Mouse (Mus musculus) liver, embryonic 12.5 days (tissue): ENCODE measurements around the gene Ak5. TPM values are rescaled to one million over a fixed set of nuclear protein-coding genes. Genes with fewer than 3 reads are reported as not detected.

Experiments used
- ATAC-seq: fragments of 200-750 bp; cut with Nextera tagmentation; 2 replicates; pipeline ENCODE4 v1.8.0; 2017; ENCODE audit warnings: moderate number of reproducible peaks, mild to moderate bottlenecking, moderate library complexity
- H3K27ac ChIP-seq: fragments of 300-500 bp; sonication (generic); 2 replicates; pipeline ENCODE4 v1.5.1; 2016; ENCODE audit warnings: mild to moderate bottlenecking
- H3K27me3 ChIP-seq: fragments of 300-500 bp; sonication (generic); replicated peaks from 2 replicates; pipeline ENCODE4 v1.6.1; 2016; ENCODE audit warnings: mild to moderate bottlenecking, moderate library complexity
- H3K36me3 ChIP-seq: fragments of 300-500 bp; sonication (generic); 2 replicates; pipeline ENCODE4 v1.6.1; 2016; ENCODE audit warnings: mild to moderate bottlenecking, moderate library complexity
- H3K4me1 ChIP-seq: fragments of 300-500 bp; sonication (generic); 2 replicates; pipeline ENCODE4 v1.6.1; 2016
- H3K4me2 ChIP-seq: fragments of 300-500 bp; sonication (generic); 2 replicates; pipeline ENCODE4 v1.6.1; 2016; ENCODE audit warnings: mild to moderate bottlenecking, moderate library complexity
- H3K4me3 ChIP-seq: fragments of 300-500 bp; sonication (generic); 2 replicates; pipeline ENCODE4 v1.5.1; 2016; ENCODE audit warnings: mild to moderate bottlenecking, moderate library complexity
- H3K9ac ChIP-seq: fragments of 300-500 bp; sonication (generic); 2 replicates; pipeline ENCODE4 v1.6.1; 2016; ENCODE audit warnings: mild to moderate bottlenecking, moderate library complexity
- H3K9me3 ChIP-seq: fragments of 300-500 bp; sonication (generic); replicated peaks from 2 replicates; pipeline ENCODE4 v1.6.1; 2016; ENCODE audit warnings: mild to moderate bottlenecking, moderate library complexity
- WGBS: fragments of 180-500 bp; shearing (Covaris S2); methylation state at CpG from one replicate; pipeline ENCODE4 v1.1.7; 2016; ENCODE audit not compliant: insufficient replicate concordance; 5-methylcytosine and 5-hydroxymethylcytosine counted together
- polyA plus RNA-seq: library from polyadenylated mRNA; unstranded; fragments of >200 nt; fragmentation: Nextera tagmentation; extraction: Ambion mirVana; gene quantifications from 2 replicates; pipeline ENCODE4 v1.2.1, GENCODE M21; 2016

Ak5 gene
- polyA plus RNA-seq, 1 experiment from 2014 or later: 1.1 TPM

DNA sequence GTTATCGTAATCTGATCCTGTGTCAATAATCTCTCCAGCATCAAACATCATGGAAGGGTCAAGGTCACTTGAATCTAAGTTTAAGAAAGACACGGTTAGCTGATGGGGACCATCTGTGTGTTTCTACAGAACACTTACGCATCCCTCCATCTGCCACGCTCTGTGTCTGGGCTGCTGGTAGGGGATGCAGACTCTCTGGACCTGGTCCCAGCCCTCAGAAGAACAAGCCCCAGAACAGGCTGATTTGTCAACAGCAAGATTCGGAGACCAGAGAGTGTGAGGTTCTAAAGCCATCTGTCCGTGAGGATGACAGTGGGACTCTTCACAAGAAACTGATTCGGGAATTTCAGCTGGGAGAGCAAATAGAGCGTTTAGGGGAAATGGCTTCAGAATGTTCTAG is 141.4 kb downstream of the Ak5 start:
- Histone ChIP-seq H3K36me3 (no peaks in the 10 kb centered on the region), H3K4me1 (peaks cover 8% of the 10 kb centered on the region; the same call in 1 of the 2 replicates), H3K27ac (no peak overlapping the region), H3K27me3 (peaks cover 9% of the 10 kb centered on the region; the same call in 1 of the 2 replicates), H3K4me2 (no peak overlapping the region), H3K9me3 (no peaks in the 10 kb centered on the region), H3K4me3 (no peak overlapping the region), H3K9ac (no peak overlapping the region)
- WGBS: 75% methylated on average over 8 of the region's 8 CpGs
- no peak for ATAC-seq

DNA sequence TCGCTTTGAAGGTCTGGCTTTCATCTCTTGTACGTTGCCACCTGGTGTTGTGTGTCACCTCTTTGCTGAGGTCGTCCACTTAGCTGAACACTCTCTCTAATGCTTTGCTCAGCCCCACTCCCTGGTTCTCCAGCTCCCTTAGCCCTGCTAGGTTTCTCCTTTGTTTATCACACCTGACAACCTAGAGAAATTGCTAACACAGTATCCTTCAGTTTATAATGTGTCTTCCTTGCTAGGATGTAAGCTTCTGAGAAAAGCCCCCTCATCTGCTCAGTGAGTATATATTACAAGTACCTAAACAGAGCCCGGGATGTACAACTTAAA is 144.9 kb downstream of the Ak5 start:
- Histone ChIP-seq H3K9me3 (no peaks in the 10 kb centered on the region), H3K4me2 (no peak overlapping the region), H3K36me3 (no peaks in the 10 kb centered on the region), H3K4me1 (no peaks in the 10 kb centered on the region), H3K27ac (no peak overlapping the region), H3K9ac (no peak overlapping the region), H3K27me3 (peaks cover 5% of the 10 kb centered on the region; the same call in 1 of the 2 replicates), H3K4me3 (no peak overlapping the region)
- ATAC-seq: no peak
- 58% methylated on average over 4 of the region's 4 CpGs for WGBS

DNA sequence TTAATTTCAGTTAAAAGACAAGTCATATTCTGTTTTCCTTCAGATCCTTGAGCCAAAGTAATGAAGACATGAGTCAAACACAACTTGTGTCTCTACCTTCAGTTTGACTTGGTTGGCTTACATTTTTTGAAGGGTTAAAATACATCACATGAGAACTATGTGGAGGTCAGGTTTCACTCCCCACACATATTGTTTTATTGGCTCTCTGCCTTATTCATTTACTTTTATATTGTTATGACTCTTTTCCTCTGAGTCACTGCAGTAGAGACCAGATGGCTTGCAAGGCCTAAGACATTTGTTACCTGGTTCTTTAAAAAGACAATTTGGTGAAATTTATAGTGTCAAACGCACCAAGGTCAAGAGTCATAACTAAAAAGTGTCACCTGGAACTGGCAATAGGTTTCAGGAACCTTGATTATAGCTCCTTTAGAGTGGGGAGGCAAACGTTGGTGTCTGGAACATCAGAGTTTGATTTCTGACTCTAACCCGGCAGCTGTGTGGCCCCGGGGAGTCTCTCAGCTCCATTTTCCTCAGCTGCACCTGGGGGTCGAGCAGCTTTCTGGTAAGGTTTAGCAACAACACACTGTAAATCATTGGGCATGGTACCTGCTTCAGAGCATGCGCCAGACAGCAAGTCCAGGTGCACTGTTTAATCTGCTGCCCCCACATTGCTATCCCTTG is 145.4 kb downstream of the Ak5 start:
- Histone ChIP-seq H3K36me3 (no peaks in the 10 kb centered on the region), H3K4me2 (no peak overlapping the region), H3K27ac (no peak overlapping the region), H3K9ac (no peak overlapping the region), H3K4me1 (no peaks in the 10 kb centered on the region), H3K9me3 (no peaks in the 10 kb centered on the region), H3K4me3 (no peak overlapping the region), H3K27me3 (peaks cover 5% of the 10 kb centered on the region; the same call in 1 of the 2 replicates)
- no peak for ATAC-seq
- 71% methylated on average over 6 of the region's 6 CpGs for WGBS

DNA sequence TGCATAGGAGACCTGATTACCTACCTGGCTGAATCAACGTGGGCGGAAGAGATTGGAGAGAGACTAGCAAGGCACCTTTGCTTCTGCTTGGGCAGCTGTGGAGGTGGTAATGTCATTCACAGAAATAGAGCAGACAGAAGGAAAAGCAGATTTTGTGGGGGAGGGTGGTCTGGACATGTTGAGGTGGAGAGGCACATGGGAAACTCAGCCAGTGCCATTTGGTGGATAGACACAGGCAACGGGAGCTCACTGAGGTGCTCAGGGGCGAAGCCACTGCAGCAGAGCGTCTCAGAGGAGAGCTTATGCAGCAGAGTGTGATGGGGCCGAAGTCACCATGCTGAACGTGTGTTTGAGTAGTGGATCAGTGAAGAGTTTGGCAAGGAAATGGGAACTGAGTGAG is 147.1 kb downstream of the Ak5 start:
- ATAC-seq: no peak
- H3K27ac ChIP-seq: no peak overlapping the region
- no peak overlapping the region for H3K4me3 ChIP-seq
- no peak overlapping the region for H3K9ac ChIP-seq
- no peaks in the 10 kb centered on the region for H3K36me3 ChIP-seq
- WGBS: 65% methylated on average over 7 of the region's 7 CpGs
- H3K4me1 ChIP-seq: no peaks in the 10 kb centered on the region
- no peak overlapping the region for H3K4me2 ChIP-seq
- peaks cover 8% of the 10 kb centered on the region; the same call in 1 of the 2 replicates for H3K27me3 ChIP-seq
- no peaks in the 10 kb centered on the region for H3K9me3 ChIP-seq

DNA sequence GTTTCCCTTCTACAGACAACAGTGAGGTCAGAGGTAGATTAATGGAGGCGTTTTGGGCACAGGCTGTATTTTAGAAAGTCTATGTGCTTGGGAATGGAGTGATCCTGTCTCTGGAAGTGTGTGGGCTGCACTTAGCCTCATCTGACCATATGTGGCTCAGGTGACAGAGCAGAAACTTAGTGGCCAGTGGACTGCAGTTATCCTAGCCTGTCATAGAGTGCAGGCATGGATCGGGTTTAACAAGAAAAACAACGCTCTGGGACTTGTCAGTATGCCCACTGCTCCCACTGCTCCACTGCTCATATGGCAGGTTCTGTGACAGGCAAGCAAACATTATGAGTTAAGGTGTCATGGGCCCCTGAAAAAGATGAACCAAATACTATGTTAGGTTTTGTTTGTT is 148.1 kb downstream of the Ak5 start:
- no peak for ATAC-seq
- WGBS: 76% methylated on average over 3 of the region's 3 CpGs
- H3K4me3 ChIP-seq: no peak overlapping the region
- H3K4me2 ChIP-seq: no peak overlapping the region
- no peaks in the 10 kb centered on the region for H3K4me1 ChIP-seq
- H3K27me3 ChIP-seq: peaks cover 10% of the 10 kb centered on the region; the same call in 1 of the 2 replicates
- H3K9ac ChIP-seq: no peak overlapping the region
- H3K27ac ChIP-seq: no peak overlapping the region
- no peaks in the 10 kb centered on the region for H3K9me3 ChIP-seq
- no peaks in the 10 kb centered on the region for H3K36me3 ChIP-seq

DNA sequence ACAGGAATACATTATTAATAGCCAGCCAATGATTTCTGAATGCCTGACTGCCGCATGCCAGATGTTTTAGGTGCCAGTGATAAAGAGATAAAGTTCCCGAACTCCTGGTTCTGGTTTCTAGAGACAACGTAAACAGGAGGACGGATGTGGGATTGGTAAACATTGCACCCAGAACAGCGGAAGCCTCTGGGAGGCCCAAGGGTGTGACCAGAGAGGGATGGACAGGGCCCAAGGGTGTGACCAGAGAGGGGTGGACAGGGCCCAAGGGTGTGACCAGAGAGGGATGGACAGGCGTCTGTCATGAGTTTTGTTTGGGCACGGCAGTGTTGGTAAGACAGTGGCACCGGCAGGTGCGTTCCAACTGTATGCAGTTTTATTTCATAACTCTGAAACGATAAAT is 148.6 kb downstream of the Ak5 start:
- peaks cover 11% of the 10 kb centered on the region; the same call in 1 of the 2 replicates for H3K27me3 ChIP-seq
- no peak overlapping the region for H3K4me2 ChIP-seq
- WGBS: 70% methylated on average over 10 of the region's 10 CpGs
- ATAC-seq: no peak
- H3K9me3 ChIP-seq: no peaks in the 10 kb centered on the region
- no peak overlapping the region for H3K27ac ChIP-seq
- H3K4me3 ChIP-seq: no peak overlapping the region
- no peaks in the 10 kb centered on the region for H3K36me3 ChIP-seq
- H3K9ac ChIP-seq: no peak overlapping the region
- no peaks in the 10 kb centered on the region for H3K4me1 ChIP-seq

DNA sequence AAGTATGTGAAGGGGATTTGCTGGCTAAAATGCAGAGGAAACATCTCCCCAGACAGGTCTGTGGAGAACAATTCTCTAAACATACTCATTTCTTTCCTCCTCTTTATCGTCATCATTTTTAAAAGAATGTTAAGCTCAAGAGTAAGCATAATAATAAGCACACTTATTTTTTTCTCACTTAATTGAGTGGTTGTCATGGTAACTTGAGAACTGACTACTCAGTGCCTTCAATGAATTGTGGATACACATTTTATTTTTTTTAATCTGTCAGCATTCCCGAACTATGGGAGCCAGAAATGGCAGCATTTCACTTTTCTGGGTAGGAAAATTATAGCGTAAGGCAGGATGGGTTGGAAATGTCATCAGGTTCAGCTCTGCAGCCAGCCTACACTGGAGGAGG is 151.6 kb downstream of the Ak5 start:
- Histone ChIP-seq H3K9ac (no peak overlapping the region), H3K9me3 (no peaks in the 10 kb centered on the region), H3K4me1 (no peaks in the 10 kb centered on the region), H3K27me3 (peaks cover 16% of the 10 kb centered on the region; the same call in 1 of the 2 replicates), H3K4me2 (no peak overlapping the region), H3K4me3 (no peak overlapping the region), H3K36me3 (no peaks in the 10 kb centered on the region), H3K27ac (no peak overlapping the region)
- ATAC-seq: no peak
- WGBS: 64% methylated on average over 3 of the region's 3 CpGs

DNA sequence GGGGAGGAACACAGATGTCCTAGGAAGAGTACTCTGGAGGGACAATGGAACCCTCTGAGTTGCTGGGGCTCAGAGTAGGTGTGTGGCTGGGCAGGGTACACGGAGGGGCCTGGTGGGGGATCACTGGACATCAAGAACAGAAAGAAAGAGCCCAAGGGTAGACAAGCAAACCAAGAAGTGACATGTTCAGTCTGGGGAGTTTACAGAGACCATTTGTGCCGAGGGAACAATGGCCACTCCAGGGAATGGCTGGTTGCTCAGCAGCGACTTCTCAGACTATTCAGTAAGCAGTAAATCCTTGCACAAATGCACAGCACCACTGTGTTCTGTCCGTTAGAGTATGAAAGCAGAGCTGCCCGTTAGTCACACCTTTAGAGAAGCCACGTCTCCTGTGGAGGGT is 152.2 kb downstream of the Ak5 start:
- H3K9ac ChIP-seq: no peak overlapping the region
- no peak for ATAC-seq
- 65% methylated on average over 6 of the region's 6 CpGs for WGBS
- H3K27ac ChIP-seq: no peak overlapping the region
- no peaks in the 10 kb centered on the region for H3K9me3 ChIP-seq
- no peak overlapping the region for H3K4me3 ChIP-seq
- peaks cover 11% of the 10 kb centered on the region; the same call in 1 of the 2 replicates for H3K27me3 ChIP-seq
- no peaks in the 10 kb centered on the region for H3K36me3 ChIP-seq
- no peak overlapping the region for H3K4me2 ChIP-seq
- H3K4me1 ChIP-seq: no peaks in the 10 kb centered on the region

DNA sequence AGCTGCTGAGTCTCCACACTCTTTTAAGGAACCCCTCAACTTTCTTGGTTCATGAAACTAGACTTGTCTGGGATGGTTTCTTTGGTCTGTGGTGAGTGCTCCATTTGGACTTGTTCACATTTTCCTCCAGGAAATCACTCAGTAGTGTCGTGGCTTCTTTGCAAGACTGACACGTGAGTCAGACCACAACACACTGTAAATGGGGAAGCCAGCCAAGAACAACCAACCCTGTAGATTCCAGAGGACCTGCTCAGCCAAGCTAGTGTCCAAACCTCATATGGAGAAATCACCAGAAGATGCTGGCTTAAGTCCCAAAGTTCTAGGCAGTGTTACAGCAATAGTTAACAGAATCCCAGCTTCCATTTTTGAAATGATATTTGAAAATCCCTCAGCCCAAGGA is 155.6 kb downstream of the Ak5 start:
- WGBS: 23% methylated on average over 2 of the region's 2 CpGs
- Histone ChIP-seq H3K27ac (no peak overlapping the region), H3K4me1 (no peaks in the 10 kb centered on the region), H3K4me2 (no peak overlapping the region), H3K9me3 (0 out of 2 replicates have a peak, but pooled peaks cover 4% of the 10 kb centered on the region), H3K27me3 (peaks cover 11% of the 10 kb centered on the region; the same call in 1 of the 2 replicates), H3K4me3 (no peak overlapping the region), H3K9ac (no peak overlapping the region), H3K36me3 (no peaks in the 10 kb centered on the region)
- ATAC-seq: no peak

DNA sequence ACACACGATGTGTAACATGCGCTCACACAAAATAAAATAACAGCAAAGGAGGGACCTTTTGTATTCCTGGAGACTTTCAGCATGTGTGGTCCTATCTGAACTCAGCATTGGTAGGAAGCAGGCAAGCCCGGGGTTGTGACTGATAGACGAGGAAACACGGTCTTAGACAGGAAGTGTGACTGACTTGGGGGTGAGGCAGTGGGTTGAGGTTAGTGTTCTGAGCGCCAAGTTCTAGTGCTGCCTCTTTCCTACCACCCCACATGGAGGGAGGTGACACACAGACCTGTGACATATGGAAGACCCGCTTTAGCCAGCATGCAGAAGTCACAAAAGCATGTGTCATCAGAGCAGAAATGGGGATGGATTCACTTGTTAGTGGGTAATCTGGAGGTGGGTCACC is 158.9 kb downstream of the Ak5 start:
- ATAC-seq: no peak; the same call in 1 of the 2 replicates
- H3K4me2 ChIP-seq: no peak overlapping the region
- no peaks in the 10 kb centered on the region for H3K36me3 ChIP-seq
- H3K9ac ChIP-seq: no peak overlapping the region
- 0 out of 2 replicates have a peak, but pooled peaks cover 4% of the 10 kb centered on the region for H3K27me3 ChIP-seq
- no peak overlapping the region for H3K27ac ChIP-seq
- 43% methylated on average over 7 of the region's 7 CpGs for WGBS
- H3K9me3 ChIP-seq: 0 out of 2 replicates have a peak, but pooled peaks cover 4% of the 10 kb centered on the region
- H3K4me1 ChIP-seq: no peaks in the 10 kb centered on the region
- H3K4me3 ChIP-seq: no peak overlapping the region

DNA sequence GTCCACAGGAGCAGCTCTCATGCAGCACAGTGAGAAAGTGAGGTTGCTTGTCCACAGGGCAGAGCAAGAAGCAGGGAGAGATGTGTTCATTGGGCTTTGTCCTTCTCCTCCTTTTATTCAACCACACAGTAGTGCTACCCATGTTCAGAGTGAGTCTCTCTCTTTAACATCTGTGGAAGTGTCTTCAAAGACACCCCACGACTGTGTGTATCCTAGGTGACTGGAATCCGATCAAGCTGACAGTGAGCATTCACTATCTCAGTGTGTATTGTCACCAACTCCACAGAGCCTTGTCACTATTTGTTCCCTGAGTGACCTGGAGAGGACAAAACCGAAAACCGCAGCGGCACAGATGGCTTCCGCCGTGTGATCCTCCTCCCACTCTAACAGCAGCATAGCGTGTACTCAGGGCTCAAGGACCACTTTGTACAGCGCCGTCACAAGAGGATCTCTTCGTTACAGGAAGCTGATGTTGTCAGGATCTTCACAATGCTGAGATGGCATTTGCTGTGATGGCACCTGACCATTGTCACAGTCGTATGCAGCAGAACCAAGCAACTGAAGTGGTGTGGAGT is 159.7 kb downstream of the Ak5 start:
- Histone ChIP-seq H3K27me3 (no peaks in the 10 kb centered on the region), H3K36me3 (no peaks in the 10 kb centered on the region), H3K4me3 (no peak overlapping the region), H3K9me3 (0 out of 2 replicates have a peak, but pooled peaks cover 4% of the 10 kb centered on the region), H3K4me2 (no peak overlapping the region), H3K27ac (no peak overlapping the region), H3K9ac (no peak overlapping the region), H3K4me1 (no peaks in the 10 kb centered on the region)
- WGBS: 72% methylated on average over 12 of the region's 12 CpGs
- no peak for ATAC-seq

DNA sequence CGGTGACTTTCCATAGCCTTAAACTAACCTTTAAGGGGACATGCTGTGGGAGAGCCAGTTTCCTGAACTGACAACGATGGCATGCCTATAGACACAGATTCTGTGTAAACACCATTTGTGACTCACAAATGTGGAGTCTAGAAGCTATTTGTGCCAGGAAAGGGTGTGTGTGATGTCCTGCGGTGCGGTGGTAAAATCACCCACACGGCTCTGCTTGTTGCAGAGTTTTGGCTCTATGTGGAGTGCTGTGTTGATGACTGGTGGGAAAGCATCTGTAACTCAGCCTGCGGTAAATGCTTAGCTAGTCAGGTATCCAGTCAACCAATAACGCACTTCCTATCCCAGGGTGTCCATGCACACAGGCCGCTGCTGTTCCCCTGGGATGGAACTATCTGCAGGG is 160.3 kb downstream of the Ak5 start:
- no peak for ATAC-seq
- no peaks in the 10 kb centered on the region for H3K27me3 ChIP-seq
- no peaks in the 10 kb centered on the region for H3K4me1 ChIP-seq
- WGBS: 79% methylated on average over 8 of the region's 8 CpGs
- H3K27ac ChIP-seq: no peak overlapping the region
- no peak overlapping the region for H3K9ac ChIP-seq
- no peak overlapping the region for H3K4me3 ChIP-seq
- H3K36me3 ChIP-seq: no peaks in the 10 kb centered on the region
- no peak overlapping the region for H3K4me2 ChIP-seq
- 0 out of 2 replicates have a peak, but pooled peaks cover 4% of the 10 kb centered on the region for H3K9me3 ChIP-seq
